Mouse (Mus musculus): ENCODE data around the gene Vmn2r80. TPM values are rescaled to one million over a fixed set of nuclear protein-coding genes. Genes with fewer than 3 reads are reported as not detected.
"Not testable (repeated sequence)": the region's sequence is repeated elsewhere in the genome, so short reads cannot be mapped to it uniquely, and the experiment has no call there.

Gene Vmn2r80
- total RNA-seq (2021) = not detected
- long read RNA-seq, experiment 1 = 0 reads
- long read RNA-seq, experiment 2 = 0 reads

- not testable (repeated sequence) for DNase-seq (ENCODE audit: low spot score in 2 of 2)
Measured at GRCm38 (mm10) chr10:79148469-79148868, at the start of gene Vmn2r80. Vmn2r80 (plus strand) TSS chr10:79148769.

- no peak for DNase-seq (ENCODE audit: low spot score in 2 of 2)
Measured at GRCm38 (mm10) chr10:79106325-79107282, 42.0 kb upstream of the Vmn2r80 start.

- DNase-seq (ENCODE audit: low spot score in 2 of 2) = no peak
Measured at GRCm38 (mm10) chr10:79107531-79107930, 41.0 kb upstream of the Vmn2r80 start.

- no peak for DNase-seq (ENCODE audit: low spot score in 2 of 2)
Measured at GRCm38 (mm10) chr10:79109156-79109555, 39.4 kb upstream of the Vmn2r80 start.

DNA sequence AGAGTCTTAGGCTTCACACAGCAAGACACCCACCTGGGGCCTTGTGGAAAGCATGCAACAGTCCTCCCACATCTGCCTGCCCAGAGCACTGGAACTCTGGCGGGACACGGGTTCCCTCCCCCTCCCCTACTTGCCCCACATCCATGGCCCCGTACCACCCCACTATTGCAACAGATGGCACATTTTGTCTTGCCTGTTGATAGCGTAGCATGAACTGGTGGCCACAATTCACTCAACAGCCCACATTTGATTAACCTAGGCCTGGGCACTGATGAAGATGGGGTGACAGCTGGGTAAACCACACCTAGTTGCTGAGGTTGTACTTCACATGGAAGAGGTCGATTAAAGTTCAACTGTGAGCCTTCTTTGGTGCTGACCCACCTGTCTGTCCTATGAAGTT, 38.1 kb upstream of the Vmn2r80 start:
- DNase-seq (ENCODE audit: low spot score in 2 of 2) = no peak

DNA sequence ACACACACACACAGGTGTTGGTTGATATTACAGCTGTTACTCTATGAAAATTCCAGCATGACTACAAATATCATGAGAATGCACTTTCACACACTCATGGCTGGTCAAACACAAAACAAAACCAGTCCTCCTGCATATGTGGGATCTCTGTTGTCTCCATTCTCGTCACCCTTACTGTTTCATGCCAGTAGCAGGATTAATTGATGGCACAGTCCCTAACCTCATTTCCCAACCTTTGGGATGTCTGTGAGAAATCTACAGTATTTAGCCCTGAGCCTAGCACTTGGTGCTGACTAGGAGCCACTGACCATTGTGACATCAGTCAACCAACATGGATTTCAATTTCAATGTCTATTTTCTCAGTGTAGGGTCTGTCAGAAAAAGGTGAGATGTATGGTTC, 33.5 kb upstream of the Vmn2r80 start:
- DNase-seq (ENCODE audit: low spot score in 2 of 2) = no peak

GRCm38 (mm10) chr10:79116125-79116849, 32.3 kb upstream of the Vmn2r80 start:
- DNase-seq (ENCODE audit: low spot score in 2 of 2) = peak; percentile 42 to 68

DNA sequence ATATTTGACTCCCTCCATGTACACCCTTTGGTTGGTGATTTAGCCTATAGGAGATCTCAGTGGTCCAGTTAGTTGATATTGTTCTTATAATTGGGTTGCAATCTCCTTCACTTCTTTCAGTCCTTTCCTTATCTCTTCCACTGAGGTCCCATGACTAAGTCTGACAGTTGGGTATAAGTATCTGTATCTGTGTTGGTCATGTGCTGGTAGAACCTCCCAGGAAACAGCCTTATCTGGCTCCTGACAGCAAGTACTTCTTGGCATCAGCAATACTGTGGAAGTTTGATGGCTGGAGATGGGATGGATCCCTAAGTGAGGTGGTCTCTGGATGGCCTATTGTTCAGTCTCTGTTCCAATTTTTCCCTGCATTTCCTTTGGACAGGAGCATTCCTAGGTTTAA, 3.0 kb downstream of the Vmn2r80 start:
- no peak for DNase-seq (ENCODE audit: low spot score in 2 of 2)

DNA sequence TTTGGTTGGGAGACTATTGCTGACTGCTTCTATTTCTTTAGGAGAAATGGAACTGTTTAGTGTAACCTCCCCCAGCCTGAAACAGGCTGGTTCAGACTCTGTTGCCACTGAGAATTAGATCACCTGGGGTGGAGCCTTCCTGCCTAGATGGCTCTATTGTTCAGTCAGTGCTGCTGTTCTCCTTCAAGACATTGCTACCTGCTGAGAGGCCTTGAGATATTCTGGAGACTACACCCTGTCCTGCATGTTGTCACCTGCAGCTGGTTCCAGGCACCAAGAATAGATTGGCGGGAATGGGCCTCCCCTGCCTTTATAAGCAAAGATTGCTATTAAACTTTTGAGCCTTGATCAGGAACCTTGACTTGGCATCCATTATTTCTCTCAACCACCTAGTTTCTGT, 51.4 kb downstream of the Vmn2r80 start:
- not testable (repeated sequence) for DNase-seq (ENCODE audit: low spot score in 2 of 2)

DNA sequence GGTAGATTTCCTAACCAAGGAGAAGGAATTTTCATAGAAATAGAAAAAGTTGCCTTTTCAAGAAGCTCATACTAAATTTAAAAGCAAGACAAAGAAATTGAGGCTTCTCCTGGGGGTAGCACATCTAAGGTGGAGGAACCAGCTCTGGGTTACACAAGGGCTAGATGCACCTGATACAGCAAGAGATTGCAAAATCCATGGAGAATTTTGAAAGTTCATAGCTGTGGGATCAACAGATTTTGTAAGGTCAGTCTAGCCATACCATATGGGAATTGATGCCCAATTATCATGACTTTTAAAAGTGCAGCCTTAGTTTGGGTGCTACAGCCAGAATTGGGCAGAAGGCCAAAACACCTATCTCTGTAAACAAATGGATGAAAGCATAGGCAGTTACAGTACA, 71.9 kb downstream of the Vmn2r80 start:
- no peak for DNase-seq (ENCODE audit: low spot score in 2 of 2)

- no peak for DNase-seq (ENCODE audit: low spot score in 2 of 2)
Measured at GRCm38 (mm10) chr10:79221606-79222005, 73.0 kb downstream of the Vmn2r80 start.

DNA sequence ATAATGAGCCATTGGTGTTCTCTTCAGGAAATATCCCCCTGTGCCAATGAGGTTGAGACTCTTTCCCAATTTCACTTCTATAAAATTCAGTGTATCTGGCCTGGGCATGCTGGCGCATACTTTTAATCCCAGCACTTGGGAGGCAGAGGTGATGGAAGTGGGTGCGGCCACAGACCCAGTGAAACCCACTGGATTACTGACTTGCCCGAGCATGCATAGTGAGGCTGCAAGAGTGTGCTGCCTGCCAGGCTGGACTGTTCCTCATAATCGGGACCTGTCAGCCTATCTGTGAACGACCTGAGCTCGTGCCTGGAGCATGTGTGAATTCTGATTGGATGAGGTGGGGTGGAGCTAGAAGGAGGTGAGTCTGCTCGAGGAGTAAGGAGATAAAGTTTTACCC, 73.6 kb downstream of the Vmn2r80 start:
- DNase-seq (ENCODE audit: low spot score in 2 of 2) = no peak

Other genes with a start within 250 kb of the Vmn2r80 start
- not detected for gene Olfr1354, start 235.6 kb upstream of the Vmn2r80 start, total RNA-seq (2021)
- not detected for gene Olfr8, start 198.1 kb upstream of the Vmn2r80 start, total RNA-seq (2021)
- gene Olfr1353, start 185.5 kb upstream of the Vmn2r80 start, total RNA-seq (2021) = not detected
- not detected for gene Olfr1352, start 167.7 kb upstream of the Vmn2r80 start, total RNA-seq (2021)
- gene Olfr1351, start 136.3 kb upstream of the Vmn2r80 start, total RNA-seq (2021) = not detected
- gene Olfr57, start 120.0 kb upstream of the Vmn2r80 start, total RNA-seq (2021) = not detected
- 10 to 100 TPM; 25.0 to 26.0 TPM for gene 2610008E11Rik, start 51.2 kb upstream of the Vmn2r80 start, total RNA-seq (2021)
- not detected for gene Vmn2r81, start 98.9 kb downstream of the Vmn2r80 start, total RNA-seq (2021)
- not detected for gene Vmn2r82, start 207.8 kb downstream of the Vmn2r80 start, total RNA-seq (2021)

All from layer of hippocampus, postnatal 14 days (tissue).